Mouse (Mus musculus) lung, embryonic 14.5 days (tissue): ENCODE data around the gene Il31ra. TPM values are rescaled to one million over a fixed set of nuclear protein-coding genes. Genes with fewer than 3 reads are reported as not detected.
A peak's percentile ranks its signal among the peaks of the same experiment; 100 is the strongest.

Experiments used
- ATAC-seq: fragments of 200-750 bp; cut with Nextera tagmentation; 2 replicates; pipeline ENCODE4 v1.8.0; 2017; ENCODE audit warnings: mild to moderate bottlenecking, moderate TSS enrichment, moderate library complexity; ENCODE audit not compliant: insufficient read depth
- DNase-seq: peaks from one replicate; pipeline ENCODE4 v3.0.0-alpha.2; 2015
- H3K27ac ChIP-seq: fragments of 300-500 bp; sonication (generic); 2 replicates; pipeline ENCODE4 v1.5.1; 2014; ENCODE audit warnings: low read depth, mild to moderate bottlenecking, moderate library complexity
- H3K27me3 ChIP-seq: fragments of 300-500 bp; sonication (generic); 2 replicates; pipeline ENCODE4 v1.6.1; 2014; ENCODE audit warnings: low read length, control low read depth; ENCODE audit not compliant: insufficient read depth
- H3K36me3 ChIP-seq: fragments of 300-500 bp; sonication (generic); 2 replicates; pipeline ENCODE4 v1.6.1; 2014; ENCODE audit warnings: control low read depth; ENCODE audit not compliant: insufficient read depth
- H3K4me1 ChIP-seq: fragments of 300-500 bp; sonication (generic); 2 replicates; pipeline ENCODE4 v1.6.1; 2014; ENCODE audit warnings: antibody characterized with exemption, control low read depth; ENCODE audit not compliant: insufficient read depth
- H3K4me2 ChIP-seq: fragments of 300-500 bp; sonication (generic); 2 replicates; pipeline ENCODE4 v1.6.1; 2014; ENCODE audit warnings: mild to moderate bottlenecking
- H3K4me3 ChIP-seq: fragments of 300-500 bp; sonication (generic); 2 replicates; pipeline ENCODE4 v1.5.1; 2014; ENCODE audit warnings: low read depth, low read length
- H3K9ac ChIP-seq: fragments of 300-500 bp; sonication (generic); 2 replicates; pipeline ENCODE4 v1.6.1; 2014
- H3K9me3 ChIP-seq: fragments of 300-500 bp; sonication (generic); 2 replicates; pipeline ENCODE4 v1.6.1; 2016; ENCODE audit warnings: low read depth, low read length, control low read depth
- CTCF ChIP-seq: IDR thresholded peaks from 2 replicates; pipeline ENCODE4 v1.5.1; 2016; ENCODE audit warnings: antibody characterized with exemption, low read depth
- WGBS: fragments of 180-500 bp; shearing (Covaris S2); extraction: QIAGEN DNeasy Blood & Tissue Kit; methylation state at CpG from one replicate; pipeline ENCODE4 v1.1.7; 2014; 5-methylcytosine and 5-hydroxymethylcytosine counted together
- polyA plus RNA-seq: library from polyadenylated mRNA; unstranded; fragments of >200 nt; fragmentation: Nextera tagmentation; extraction: Ambion mirVana; gene quantifications from 2 replicates; pipeline ENCODE4 v1.2.1, GENCODE M21; 2014

The Il31ra gene
- polyA plus RNA-seq, 1 experiment from 2014 or later = not detected

- H3K27ac ChIP-seq = no peak overlapping the region
- WGBS = 19% methylated on average over 4 of the region's 4 CpGs
- H3K36me3 ChIP-seq = peaks cover 28% of the 10 kb centered on the region
- peak; percentile 55; the same call in 1 of the 2 replicates for ATAC-seq
- no peak overlapping the region for H3K4me2 ChIP-seq
- H3K4me3 ChIP-seq = no peak overlapping the region
- H3K9me3 ChIP-seq = no peaks in the 10 kb centered on the region
- DNase-seq = peak; percentile 87
- no peaks in the 10 kb centered on the region for H3K27me3 ChIP-seq
- peak; percentile 93 for TF ChIP-seq CTCF
- no peaks in the 10 kb centered on the region for H3K4me1 ChIP-seq
- no peak overlapping the region for H3K9ac ChIP-seq
These were observed 84.7 kb downstream of the Il31ra start for GRCm38 (mm10) chr13:112509465-112509864.

- Histone ChIP-seq H3K27me3 (no peaks in the 10 kb centered on the region), H3K27ac (no peak overlapping the region), H3K4me3 (no peak overlapping the region), H3K4me2 (no peak overlapping the region), H3K4me1 (no peaks in the 10 kb centered on the region), H3K9ac (no peak overlapping the region), H3K9me3 (no peaks in the 10 kb centered on the region), H3K36me3 (peaks cover 38% of the 10 kb centered on the region)
- no peak for TF ChIP-seq CTCF
- ATAC-seq (no peak), DNase-seq (no peak)
- 80% methylated on average over 5 of the region's 5 CpGs for WGBS
These were observed 85.7 kb downstream of the Il31ra start for GRCm38 (mm10) chr13:112508487-112508886.

GRCm38 (mm10) chr13:112507691-112508090 is 86.5 kb downstream of the Il31ra start:
- Histone ChIP-seq H3K4me2 (no peak overlapping the region), H3K4me3 (no peak overlapping the region), H3K27ac (no peak overlapping the region), H3K4me1 (no peaks in the 10 kb centered on the region), H3K9me3 (no peaks in the 10 kb centered on the region), H3K9ac (no peak overlapping the region), H3K36me3 (peaks cover 44% of the 10 kb centered on the region), H3K27me3 (no peaks in the 10 kb centered on the region)
- ATAC-seq = no peak
- no peak for DNase-seq
- 82% methylated on average over 13 of the region's 13 CpGs for WGBS
- no peak for TF ChIP-seq CTCF

- Histone ChIP-seq H3K9ac (no peak overlapping the region), H3K27ac (no peak overlapping the region), H3K4me1 (no peaks in the 10 kb centered on the region), H3K4me2 (no peak overlapping the region), H3K9me3 (no peaks in the 10 kb centered on the region), H3K36me3 (peaks cover 49% of the 10 kb centered on the region), H3K27me3 (no peaks in the 10 kb centered on the region), H3K4me3 (no peak overlapping the region)
- no peak for TF ChIP-seq CTCF
- WGBS = 84% methylated on average over 13 of the region's 13 CpGs
- DNase-seq = peak; percentile 37
- no peak for ATAC-seq
These were observed 87.4 kb downstream of the Il31ra start for GRCm38 (mm10) chr13:112506766-112507165.

GRCm38 (mm10) chr13:112505436-112505835 is 88.7 kb downstream of the Il31ra start:
- TF ChIP-seq CTCF = no peak
- H3K27ac ChIP-seq = no peak overlapping the region
- ATAC-seq (no peak), DNase-seq (no peak)
- H3K4me3 ChIP-seq = no peak overlapping the region
- no peak overlapping the region for H3K9ac ChIP-seq
- H3K27me3 ChIP-seq = no peaks in the 10 kb centered on the region
- peaks cover 62% of the 10 kb centered on the region for H3K36me3 ChIP-seq
- no peak overlapping the region for H3K4me2 ChIP-seq
- WGBS = 81% methylated on average over 6 of the region's 6 CpGs
- no peaks in the 10 kb centered on the region for H3K9me3 ChIP-seq
- H3K4me1 ChIP-seq = no peaks in the 10 kb centered on the region

GRCm38 (mm10) chr13:112503846-112504245 is 90.3 kb downstream of the Il31ra start:
- WGBS = 90% methylated on average over 13 of the region's 13 CpGs

GRCm38 (mm10) chr13:112500466-112500865 is 93.7 kb downstream of the Il31ra start:
- DNase-seq (no peak), ATAC-seq (no peak)
- 0 out of 2 replicates have a peak overlapping the region, but pooled peaks have one; percentile 18 for H3K27ac ChIP-seq
- WGBS = 73% methylated on average over 9 of the region's 9 CpGs
- no peaks in the 10 kb centered on the region for H3K4me1 ChIP-seq
- no peaks in the 10 kb centered on the region for H3K9me3 ChIP-seq
- peaks cover 88% of the 10 kb centered on the region for H3K36me3 ChIP-seq
- H3K4me2 ChIP-seq = no peak overlapping the region
- no peaks in the 10 kb centered on the region for H3K27me3 ChIP-seq
- no peak overlapping the region for H3K4me3 ChIP-seq
- H3K9ac ChIP-seq = no peak overlapping the region
- TF ChIP-seq CTCF = no peak

More at GRCm38 (mm10) chr13:112503846-112504245, 90.3 kb downstream of the Il31ra start:
- ATAC-seq = no peak
- no peak overlapping the region for H3K4me2 ChIP-seq
- DNase-seq = no peak
- peaks cover 75% of the 10 kb centered on the region for H3K36me3 ChIP-seq
- H3K4me1 ChIP-seq = no peaks in the 10 kb centered on the region
- no peak for TF ChIP-seq CTCF
- H3K27ac ChIP-seq = no peak overlapping the region
- H3K9me3 ChIP-seq = no peaks in the 10 kb centered on the region
- no peak overlapping the region for H3K4me3 ChIP-seq
- no peaks in the 10 kb centered on the region for H3K27me3 ChIP-seq
- H3K9ac ChIP-seq = no peak overlapping the region

- no peaks in the 10 kb centered on the region for H3K9me3 ChIP-seq
- H3K4me1 ChIP-seq = no peaks in the 10 kb centered on the region
- no peaks in the 10 kb centered on the region for H3K27me3 ChIP-seq
- WGBS = 84% methylated on average over 4 of the region's 4 CpGs
- ATAC-seq (no peak), DNase-seq (no peak)
- H3K4me2 ChIP-seq = no peak overlapping the region
- TF ChIP-seq CTCF = no peak
- H3K27ac ChIP-seq = no peak overlapping the region
- no peak overlapping the region for H3K4me3 ChIP-seq
- H3K9ac ChIP-seq = no peak overlapping the region
- H3K36me3 ChIP-seq = peaks cover 88% of the 10 kb centered on the region
These were observed 94.1 kb downstream of the Il31ra start for GRCm38 (mm10) chr13:112500027-112500426.
